Mouse (Mus musculus): ENCODE measurements around the gene Ldb2.

Ldb2 gene

DNA sequence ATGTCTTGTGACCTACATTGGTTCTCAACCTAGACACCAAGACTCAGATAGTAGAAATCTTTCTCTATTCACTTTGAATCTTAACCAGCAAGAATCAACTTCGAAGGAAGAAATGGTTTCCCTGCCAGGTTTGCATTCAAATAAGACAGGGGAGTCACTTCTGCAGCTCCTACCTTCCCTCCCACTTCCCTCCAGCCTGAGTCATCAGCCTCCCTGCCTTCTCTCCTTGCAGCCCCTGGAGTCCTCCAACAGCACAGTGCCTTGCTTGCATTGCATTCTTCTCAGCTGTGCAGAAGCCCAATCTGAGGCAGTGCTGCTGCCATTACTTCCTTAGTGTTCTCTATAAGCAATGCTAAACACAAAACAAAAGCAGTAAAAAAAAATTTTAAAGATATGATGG lies 79.6 kb downstream of the Ldb2 start:
- DNase-seq (ENCODE audit: low read depth, low spot score): no peak

DNA sequence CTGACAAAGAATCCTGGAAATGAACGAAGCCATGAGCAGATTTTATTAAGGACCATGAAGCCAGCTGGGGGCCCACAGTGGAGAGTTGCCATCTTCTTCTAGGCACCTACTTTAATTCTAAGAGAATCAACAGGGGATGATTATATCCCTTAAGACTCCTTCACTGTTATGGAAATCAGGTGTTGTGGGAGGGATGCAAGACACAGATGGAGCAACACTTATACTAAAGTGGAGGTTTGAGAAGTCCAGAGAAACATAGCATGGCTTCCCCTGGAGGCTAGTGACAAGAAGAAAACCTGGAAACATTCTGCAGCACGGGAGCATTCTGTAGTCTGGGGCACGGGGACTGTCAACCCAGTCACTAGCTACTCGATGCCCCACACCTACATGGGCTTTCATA lies 85.0 kb downstream of the Ldb2 start:
- DNase-seq (ENCODE audit: low read depth, low spot score): no peak

DNA sequence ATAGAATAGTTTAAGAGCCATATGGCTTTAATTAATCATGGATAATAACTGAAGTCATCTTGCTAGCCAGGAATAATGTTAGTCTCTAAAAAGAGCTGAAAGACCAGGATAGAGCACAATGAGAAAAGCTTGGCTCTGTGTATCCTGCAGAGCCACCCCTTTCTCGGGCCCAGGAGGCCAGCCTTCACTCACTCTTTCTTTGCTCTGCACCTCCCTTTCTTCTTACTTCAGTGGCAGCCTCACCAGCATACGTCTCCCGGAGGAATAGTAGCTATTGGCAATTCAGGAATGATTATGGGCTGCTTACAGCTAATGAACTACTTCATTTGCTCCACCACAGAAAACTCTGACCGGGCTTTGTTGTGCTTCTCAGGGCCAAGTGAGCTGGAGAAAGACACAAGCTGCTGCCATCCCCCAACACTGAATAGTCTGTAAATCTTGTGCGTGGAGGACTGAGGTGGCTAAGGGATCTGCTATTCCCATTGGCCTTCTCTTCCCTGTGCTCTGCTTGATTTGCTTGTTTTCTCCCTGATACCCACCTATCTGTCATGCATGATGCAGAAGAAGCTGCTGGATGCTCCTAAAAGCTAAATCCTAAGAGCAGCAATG lies 86.2 kb downstream of the Ldb2 start:
- DNase-seq (ENCODE audit: low read depth, low spot score): peak; percentile 37

DNA sequence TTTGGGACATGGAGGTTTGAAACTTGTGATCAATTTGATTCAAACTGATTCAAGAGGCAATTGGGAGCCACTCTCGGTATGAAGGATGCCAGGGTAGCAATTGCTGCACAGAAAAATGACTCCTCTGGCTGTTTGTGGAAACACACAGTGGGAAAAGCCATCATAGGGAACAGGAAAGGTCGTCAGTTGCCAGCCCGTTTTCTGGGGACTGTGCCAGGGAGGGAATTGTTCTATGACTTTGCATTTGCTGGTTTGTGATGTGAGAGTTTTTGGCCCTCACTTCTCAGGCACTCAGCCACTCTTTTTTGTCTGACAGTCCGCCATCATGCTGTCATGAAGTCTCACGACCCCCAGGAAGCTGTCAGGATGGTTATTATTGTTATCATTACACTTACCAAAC lies 88.3 kb downstream of the Ldb2 start:
- DNase-seq (ENCODE audit: low read depth, low spot score): no peak

DNA sequence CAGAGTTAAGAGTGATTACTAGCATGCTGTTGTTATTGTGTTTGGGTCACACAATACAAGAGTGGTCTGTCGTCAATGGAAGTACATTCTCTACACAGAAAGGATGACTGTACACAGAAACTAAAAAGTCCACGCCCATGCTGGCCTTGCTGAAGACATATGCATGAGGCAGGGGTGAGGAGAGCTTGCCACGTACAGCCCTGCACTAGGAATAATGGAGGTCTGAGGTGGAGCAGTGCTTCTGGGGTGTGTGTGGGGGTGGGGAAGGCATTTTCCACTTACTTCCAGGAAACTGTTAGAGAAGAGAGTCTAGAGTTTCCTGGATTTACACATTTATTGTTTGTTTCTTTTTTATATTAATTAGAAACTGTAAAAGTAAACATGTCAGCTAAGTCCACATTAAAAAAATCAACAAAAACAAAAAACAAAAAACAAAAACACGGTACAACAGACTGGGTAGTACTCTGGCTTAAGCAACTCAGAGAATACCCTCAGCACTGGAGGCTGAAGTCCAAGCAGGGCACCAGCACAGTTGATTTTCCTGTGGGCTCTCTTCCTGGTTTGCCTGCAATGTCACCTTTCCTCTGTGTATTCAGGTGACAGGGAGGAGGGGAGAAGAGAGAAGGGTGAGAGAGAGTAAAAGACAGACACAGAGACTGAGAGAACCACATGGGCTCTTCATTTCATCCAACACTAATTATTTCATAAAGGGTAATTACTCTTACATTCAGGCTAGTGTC lies 89.2 kb downstream of the Ldb2 start:
- DNase-seq (ENCODE audit: low read depth, low spot score): no peak

DNA sequence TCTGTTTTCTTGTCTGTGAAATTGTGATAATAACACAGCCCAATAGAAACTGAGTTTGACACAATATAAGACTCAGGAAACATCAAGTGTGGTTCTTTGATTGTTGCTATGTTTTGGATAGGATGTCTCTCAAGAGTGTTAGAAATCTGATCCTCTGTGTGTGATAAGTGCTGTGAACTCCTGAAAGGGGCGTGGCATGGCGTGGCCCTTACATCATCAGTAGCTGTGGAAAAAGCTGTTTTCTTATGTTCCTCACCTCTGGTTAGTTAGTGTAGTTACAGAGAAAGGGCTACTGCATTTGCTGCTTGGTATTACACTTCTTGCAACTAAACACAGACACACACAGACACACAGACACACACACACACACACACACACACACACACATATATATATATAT lies 90.2 kb downstream of the Ldb2 start:
- no peak for DNase-seq (ENCODE audit: low read depth, low spot score)

DNA sequence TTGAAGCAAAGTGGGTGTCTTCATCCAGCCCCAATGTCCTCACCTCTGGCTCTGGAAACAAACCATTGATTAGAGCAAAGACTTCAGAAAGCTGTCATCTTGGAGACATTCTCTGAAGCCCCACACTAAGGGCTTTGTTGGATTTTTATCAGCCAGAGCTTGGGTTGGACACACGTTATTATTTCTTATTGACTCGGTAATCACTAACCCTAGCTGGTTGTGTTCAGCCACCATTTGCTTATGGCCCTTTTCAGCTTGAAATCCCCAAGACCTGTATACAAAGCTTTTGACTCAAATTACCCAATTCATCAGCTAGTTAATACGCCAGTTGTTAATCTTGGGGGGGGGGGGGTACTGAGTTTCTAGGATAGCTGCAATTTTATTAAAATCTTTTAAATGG lies 91.5 kb downstream of the Ldb2 start:
- DNase-seq (ENCODE audit: low read depth, low spot score): no peak

DNA sequence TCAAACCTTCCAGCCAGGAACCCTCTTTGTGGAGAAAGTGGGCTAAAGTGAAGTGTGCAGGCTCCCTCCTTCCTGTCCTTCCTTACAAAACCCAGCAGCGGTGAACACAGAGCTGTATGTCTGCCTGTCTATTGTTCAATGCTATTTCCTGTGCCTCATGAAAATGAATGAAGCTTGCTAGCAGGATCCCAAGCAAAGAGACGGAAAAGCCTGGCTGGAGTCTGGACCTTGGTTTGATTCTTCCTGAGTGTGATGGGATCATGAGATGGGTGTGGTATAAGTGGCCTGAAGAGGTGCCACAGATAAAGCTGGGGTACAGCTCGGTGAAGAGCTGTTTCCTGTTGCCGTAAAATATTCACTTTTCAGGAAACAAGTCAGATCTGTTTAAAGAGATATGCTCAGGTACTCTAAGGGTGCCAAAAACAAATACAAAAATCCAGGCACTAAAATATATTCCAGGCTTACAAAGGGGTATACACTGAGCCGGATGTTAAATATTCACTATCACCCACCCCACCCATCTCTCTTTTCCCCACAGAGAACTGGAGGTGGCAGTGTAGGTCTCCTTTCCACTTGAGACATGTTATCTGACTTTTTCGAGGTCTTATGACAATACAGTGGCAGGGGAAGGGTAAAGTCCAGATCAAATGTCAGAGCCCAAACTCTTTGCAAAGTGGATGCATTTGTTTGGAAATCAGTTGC lies 92.3 kb downstream of the Ldb2 start:
- no peak for DNase-seq (ENCODE audit: low read depth, low spot score)

DNA sequence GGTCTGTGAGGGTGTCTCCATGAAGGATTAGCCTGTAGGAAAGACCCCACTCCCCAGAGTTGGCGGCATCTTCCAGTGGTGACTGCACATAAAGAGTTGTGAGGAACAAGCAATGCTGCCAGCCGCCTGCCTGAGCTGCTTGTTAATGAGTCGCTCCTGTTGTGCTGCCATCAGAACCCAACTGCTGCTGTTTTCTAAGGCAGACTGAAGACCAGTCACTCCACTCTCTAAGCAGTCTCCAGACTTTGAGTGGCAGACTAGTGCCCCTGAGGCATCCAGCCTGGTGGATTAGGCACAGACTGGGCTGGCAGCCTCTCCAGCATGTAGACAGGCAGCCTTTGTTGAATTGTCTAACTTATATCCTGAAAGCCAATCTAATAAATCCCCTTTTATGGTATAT lies 101.5 kb downstream of the Ldb2 start:
- DNase-seq (ENCODE audit: low read depth, low spot score): no peak

DNA sequence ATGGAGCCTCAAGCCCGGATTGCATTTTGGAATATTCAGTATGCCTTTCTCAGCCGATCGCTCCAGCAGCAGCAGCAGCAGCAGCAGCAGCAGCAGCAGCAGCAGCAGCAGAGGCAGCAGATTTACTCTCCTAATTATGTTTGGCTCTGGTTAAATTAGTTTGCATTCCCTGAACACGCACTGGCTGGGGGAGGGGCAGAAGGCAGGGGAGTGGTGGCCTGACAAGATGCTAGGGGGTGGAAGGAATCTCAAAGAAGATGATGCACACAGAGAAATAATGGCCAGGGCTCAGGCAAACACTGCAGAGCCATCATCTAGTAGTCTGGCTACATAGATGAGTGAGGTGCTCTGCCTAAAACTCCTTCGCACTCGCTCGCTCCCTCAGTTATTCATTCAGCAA lies 102.9 kb downstream of the Ldb2 start:
- DNase-seq (ENCODE audit: low read depth, low spot score): no peak

DNA sequence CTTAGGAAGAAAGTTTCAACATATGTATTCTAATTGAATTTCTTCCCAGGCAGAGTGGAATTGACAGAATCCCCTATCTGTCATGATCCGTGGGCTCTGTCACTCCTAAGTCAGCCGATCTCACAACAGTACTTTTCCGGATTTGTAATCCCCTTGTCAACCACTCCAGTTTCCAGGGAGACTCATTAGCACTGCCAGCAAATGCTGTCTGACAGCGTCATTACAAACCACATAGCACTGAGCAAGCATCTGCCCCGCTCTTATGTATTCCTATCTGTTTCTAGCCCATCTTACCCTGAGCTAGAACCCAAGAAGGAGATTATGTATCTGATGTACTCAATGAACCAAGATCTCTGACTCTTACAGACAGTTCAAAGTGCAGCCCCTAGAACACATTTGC lies 105.8 kb downstream of the Ldb2 start:
- DNase-seq (ENCODE audit: low read depth, low spot score): no peak

DNA sequence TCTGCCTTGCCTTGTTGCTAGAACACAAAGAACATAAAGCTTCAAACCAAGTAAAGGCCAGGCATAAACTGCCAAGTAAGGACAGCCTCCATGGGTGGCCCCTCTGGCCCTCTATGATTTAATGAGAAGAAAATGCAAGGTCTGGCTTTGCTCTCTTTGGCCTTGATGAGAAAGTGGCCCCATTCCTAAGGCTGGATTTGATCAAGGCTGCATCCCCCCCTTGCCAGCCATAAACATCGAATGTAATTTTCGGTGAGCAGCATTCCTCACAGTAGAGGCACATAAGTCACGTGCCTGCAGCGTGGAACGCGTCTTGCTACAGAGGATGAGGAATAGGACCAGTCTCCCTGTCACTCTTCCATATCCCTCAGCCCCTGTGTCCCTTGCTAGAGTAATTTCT lies 113.1 kb downstream of the Ldb2 start:
- DNase-seq (ENCODE audit: low read depth, low spot score): peak; percentile 46

DNA sequence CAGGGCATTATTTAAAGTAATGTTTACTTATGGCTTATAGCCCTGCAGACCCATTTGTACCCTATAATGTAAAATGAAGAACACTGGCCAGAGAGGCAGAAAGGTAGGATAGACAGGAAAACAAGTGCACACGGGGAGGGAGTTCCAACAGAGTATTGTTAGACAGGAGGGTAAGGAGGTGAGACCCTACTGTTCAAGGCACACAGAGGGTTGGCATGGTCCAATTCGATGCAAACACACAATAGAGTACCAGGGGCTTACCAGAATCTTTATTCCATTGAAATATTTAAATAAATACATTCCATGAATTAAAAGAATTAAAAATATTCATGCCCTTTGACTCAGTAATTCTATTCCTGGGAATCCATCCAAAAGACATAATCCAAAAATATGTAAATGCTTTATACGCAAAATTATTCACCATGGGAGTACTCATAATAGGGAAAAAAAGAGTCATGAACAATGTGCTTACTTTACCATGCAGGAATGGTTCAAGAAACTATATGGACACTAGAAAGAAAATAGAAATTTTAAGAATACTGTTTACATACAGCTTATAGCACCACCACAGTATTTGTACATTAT lies 118.3 kb downstream of the Ldb2 start:
- DNase-seq (ENCODE audit: low read depth, low spot score): no peak

DNA sequence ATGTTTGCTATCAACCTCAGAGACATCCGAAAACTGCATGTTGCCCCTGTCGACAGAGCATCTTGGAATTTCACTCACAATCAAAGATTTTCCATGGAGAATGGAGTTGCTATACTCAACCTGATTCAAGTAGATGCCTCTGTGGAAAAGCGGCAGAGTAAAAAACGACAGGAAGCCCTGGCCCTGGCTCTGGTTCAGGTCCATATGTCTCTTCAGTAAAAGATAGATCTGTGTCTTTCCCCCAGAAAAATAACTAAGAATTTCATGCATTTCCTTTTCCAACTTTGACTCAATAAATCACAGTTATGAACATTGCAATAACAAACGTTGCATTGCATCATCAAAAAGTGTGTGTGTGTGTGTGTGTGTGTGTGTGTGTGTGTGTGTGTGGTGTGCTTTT lies 121.7 kb downstream of the Ldb2 start:
- DNase-seq (ENCODE audit: low read depth, low spot score): no peak

DNA sequence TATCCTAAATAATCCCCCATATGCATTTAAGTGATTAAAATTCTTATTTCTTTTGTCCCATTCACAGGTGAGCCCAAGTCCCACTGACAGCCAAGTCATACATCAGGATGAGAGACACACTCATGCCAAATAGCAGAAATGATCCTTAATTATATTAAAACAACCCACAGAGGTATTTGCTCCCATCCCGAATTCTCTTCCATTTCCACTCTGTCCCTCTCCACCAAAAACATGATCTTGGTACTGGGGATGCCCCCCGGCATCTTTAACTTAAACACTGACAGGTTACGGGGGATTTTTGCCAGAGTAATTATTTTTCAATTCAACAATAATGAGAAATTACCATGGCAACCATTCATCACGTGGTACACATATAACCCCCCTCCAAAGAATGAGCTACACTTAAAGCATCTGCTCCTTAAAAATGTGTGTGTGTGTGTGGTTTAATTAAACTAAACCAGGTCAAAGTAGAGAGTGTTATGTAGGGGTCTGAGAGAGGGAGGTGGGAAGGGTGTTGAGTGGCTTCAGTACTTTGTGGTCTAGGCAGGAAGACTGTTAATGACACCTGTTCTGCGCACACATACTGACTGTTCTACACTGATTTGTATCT lies 123.2 kb downstream of the Ldb2 start:
- DNase-seq (ENCODE audit: low read depth, low spot score): no peak

DNA sequence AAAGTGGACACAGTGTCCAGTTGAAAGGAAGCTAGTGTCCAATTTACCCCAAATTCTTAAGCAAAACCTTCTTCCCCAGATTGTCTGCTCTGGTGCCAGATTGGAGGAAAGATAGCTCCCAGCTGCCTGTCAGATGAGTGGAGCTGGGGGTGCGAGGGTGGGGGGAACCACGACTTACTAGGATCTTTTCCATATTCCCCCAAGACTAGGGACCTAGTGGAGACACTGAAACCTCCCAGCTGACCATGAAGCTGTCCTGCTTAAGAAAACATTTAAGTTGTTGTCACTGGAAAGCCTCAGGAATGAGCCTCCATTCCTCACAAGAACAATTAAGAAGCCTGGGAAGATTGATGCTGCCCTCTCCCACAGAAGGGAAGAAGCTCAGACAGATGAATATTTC lies 129.1 kb downstream of the Ldb2 start:
- DNase-seq (ENCODE audit: low read depth, low spot score): no peak

DNA sequence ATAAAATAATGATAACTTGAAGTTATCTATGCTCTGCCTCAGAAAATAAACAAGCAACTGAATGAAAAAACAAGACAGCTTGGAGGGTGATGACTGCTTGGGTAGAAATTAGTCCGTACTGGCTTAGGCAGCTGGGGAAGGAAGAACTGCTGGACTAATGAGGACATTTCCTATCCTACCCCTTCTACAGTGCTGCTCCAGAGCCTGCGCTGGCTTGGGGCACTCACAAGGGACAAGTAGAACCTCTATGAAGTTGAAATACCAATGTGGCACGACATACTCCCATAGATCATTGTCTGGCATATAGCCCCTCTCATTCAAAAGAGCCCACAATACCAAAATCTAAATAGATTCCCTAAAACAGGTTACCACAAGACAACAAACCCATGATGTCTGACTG lies 131.6 kb downstream of the Ldb2 start:
- no peak for DNase-seq (ENCODE audit: low read depth, low spot score)

DNA sequence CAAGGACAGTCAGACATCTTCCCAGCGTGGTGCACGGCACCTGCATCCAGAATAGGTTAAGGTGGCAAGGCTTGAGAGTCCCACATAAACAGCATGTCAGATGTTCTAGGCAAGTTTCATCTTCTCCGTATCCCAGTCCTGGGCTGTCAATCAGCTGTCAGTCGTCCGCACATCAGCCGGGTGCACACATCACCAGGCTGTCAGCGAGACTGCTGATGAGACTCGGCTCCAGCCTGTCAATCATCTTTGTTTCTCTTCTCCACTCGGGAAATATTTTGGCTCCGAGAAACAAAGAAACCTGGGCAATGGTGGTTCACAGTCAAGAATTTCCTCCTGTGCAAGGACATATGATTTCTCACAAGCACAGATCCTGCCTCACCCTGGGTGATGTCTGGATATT lies 132.1 kb downstream of the Ldb2 start:
- DNase-seq (ENCODE audit: low read depth, low spot score): no peak

DNA sequence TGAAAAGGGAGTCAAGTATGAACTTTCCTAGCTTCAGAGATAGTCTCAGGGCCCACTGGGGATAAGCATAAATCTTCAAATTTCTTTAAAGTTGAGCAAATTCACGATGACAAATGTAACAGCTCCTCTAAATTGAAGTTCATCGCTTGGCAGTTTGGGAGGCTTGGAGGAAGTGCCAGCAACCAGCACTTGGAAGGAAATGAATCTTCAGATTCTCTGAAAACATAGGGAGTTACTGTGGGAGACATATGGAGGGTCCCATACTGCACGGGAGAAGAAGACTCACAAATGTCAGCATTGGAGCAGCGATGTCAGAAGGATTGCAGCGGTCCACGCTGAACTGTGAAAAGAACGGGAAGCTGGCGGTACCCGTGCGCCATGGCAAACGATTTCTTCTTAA lies 139.8 kb downstream of the Ldb2 start:
- DNase-seq (ENCODE audit: low read depth, low spot score): no peak

DNA sequence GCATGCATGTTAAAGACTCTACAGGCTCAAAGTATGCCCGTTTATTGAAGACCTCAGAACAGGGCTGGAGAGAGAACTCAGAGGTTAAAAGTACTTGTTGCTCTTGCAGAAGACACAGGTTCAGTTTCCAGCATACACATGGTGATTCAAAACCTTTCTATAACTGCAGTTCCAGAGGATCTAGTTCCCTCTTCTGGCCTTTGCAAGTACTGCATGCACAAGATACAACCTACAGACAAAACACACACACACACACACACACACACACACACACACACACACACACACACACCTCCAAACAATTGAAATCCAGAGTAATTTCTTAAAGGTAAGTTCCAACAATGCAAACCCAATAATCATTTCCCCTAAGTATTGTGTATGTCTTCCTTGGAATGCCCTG lies 142.8 kb downstream of the Ldb2 start:
- DNase-seq (ENCODE audit: low read depth, low spot score): no peak

DNA sequence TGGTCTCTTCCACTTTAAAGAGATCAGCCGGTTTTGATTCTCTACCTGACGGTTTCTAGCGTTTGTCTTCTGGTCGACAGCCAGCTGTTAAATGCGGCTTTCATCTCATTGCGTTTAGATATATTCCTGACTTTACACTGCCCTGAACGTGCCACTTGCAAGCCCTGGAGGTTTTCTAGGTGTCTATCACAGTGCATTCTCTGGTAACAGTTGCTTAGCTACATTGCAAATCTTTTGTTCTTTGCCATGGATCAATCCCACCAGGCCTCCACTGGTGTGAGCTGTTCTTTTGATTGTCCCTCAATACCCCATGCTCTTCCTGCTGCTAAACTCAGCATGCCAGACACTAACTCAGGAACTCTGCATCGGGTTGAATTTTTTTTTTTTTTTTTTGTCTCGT lies 145.1 kb downstream of the Ldb2 start:
- peak; percentile 51 for DNase-seq (ENCODE audit: low read depth, low spot score)

DNA sequence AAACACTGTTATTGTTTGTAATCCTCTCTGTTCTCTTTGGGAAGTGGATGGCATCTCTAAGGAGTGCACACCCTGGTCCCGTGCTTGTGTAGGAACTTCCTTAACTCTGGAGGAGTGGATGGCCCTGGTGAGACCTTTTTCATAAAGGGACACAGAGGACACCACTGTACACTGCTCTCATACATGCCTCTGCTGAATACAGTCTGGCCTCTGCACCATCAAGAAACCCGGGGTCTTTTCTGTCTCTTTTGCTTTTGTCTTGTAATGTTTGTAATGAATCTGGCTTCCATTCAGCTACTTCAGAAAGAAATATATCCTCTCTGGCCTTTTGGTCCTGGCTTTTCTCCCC lies 152.7 kb downstream of the Ldb2 start:
- no peak for DNase-seq (ENCODE audit: low read depth, low spot score)
